Mouse (Mus musculus): ENCODE results near the gene Prr5. TPM values are rescaled to one million over a fixed set of nuclear protein-coding genes. Genes with fewer than 3 reads are reported as not detected.

The Prr5 gene
- 11.4 and 11.8 TPM in 2 replicates for polyA plus RNA-seq (2014; fragmentation: Nextera tagmentation; extraction: Ambion mirVana)

DNA sequence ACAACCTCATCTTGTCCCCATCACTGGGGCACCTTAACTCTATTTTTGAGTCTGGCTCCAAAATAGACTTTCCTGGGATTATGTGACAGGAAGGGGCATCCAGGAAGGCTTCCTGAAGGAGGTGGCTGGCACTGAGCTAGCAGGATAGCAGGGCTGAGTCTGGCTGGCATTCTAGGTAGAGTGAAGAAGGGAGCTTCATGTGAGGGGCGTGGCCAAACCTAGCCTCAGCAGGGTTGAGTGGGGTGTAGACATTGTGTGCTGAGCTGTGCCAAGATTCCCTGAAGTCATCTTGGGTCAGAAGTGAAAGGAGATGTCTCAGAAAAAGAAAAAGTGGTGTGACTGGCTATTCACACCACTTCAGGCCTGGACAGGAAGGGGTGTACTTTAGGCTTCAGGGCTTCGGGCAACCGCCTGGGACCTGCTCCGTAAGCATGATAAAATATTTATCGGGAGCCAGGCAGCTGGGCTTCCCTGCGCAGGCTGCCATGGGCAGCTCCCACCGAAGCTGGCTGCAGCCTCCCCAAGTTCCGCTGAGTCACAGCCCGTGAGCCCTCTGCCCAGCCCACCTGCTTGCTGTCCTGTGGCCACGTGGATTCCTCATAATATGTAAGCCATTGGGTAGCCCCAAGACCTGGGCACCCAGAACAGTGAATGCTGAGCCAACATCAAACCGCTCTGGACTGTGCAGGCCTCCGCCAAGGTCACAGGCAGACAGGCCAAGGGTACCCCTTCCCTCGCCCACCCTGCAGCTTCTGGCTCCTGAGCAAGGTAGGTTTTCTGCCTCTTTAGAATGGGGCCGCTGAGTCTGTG is at the start of gene Prr5:
Prr5 (plus strand) TSS at position 683 of the 810 bp plus-strand sequence.
- Histone ChIP-seq H3K9ac (replicated peaks; ENCODE audit: low read length) (no peak within 1 kb of the TSS), H3K27me3 (ENCODE audit: control insufficient read depth, insufficient read depth, low read length) (peaks cover 1% of the 10 kb centered on the region), H3K4me2 (ENCODE audit: low read depth, low read length) (no peak within 1 kb of the TSS), H3K36me3 (replicated peaks; ENCODE audit: control insufficient read depth, insufficient read depth, low read depth, low read length) (no peaks in the 10 kb centered on the region), H3K9me3 (replicated peaks; ENCODE audit: control insufficient read depth, low read length) (no peaks in the 10 kb centered on the region), H3K4me3 (ENCODE audit: low read depth, low read length) (no peak within 1 kb of the TSS), H3K27ac (replicated peaks; ENCODE audit: low read depth, low read length) (no peak within 1 kb of the TSS), H3K4me1 (ENCODE audit: control insufficient read depth, insufficient read depth, low read length) (peaks cover 3% of the 10 kb centered on the region; the same call in 1 of the 2 replicates)
- WGBS: 89% methylated on average over 14 of the region's 14 CpGs
- ATAC-seq (replicated peaks; ENCODE audit: insufficient number of reproducible peaks, low FRiP score, low TSS enrichment, low read depth) (no peak), DNase-seq (ENCODE audit: low spot score) (no peak)

DNA sequence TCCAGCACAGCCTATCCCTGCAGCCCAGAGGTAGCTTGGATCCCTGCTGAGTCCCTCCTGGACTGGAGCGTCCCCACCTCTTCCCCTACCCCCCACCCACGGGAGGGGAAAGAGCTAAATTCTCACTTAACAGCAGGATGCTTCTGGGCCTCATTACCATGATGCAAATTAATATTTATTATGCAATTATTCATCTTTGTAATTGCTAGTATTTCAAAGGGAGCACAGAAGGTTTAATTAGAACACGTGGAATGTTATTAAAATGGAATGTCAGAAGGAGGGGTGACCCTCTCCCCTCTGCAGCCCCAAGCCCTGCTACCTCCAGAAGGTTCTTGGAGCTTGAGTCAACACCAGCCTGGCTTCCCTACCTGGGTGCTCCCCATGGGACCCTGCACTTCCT is 49.4 kb upstream of the Prr5 start:
- H3K9ac ChIP-seq (replicated peaks; ENCODE audit: low read length): no peak overlapping the region
- DNase-seq (ENCODE audit: low spot score) (no peak), ATAC-seq (replicated peaks; ENCODE audit: insufficient number of reproducible peaks, low FRiP score, low TSS enrichment, low read depth) (no peak)
- no peak overlapping the region for H3K4me2 ChIP-seq (ENCODE audit: low read depth, low read length)
- WGBS: 65% methylated on average over 3 of the region's 3 CpGs
- H3K9me3 ChIP-seq (replicated peaks; ENCODE audit: control insufficient read depth, low read length): no peaks in the 10 kb centered on the region
- no peaks in the 10 kb centered on the region for H3K36me3 ChIP-seq (replicated peaks; ENCODE audit: control insufficient read depth, insufficient read depth, low read depth, low read length)
- no peak overlapping the region for H3K27ac ChIP-seq (replicated peaks; ENCODE audit: low read depth, low read length)
- no peaks in the 10 kb centered on the region for H3K4me1 ChIP-seq (ENCODE audit: control insufficient read depth, insufficient read depth, low read length)
- H3K4me3 ChIP-seq (ENCODE audit: low read depth, low read length): no peak overlapping the region
- no peaks in the 10 kb centered on the region for H3K27me3 ChIP-seq (ENCODE audit: control insufficient read depth, insufficient read depth, low read length)

- Histone ChIP-seq H3K9ac (replicated peaks; ENCODE audit: low read length) (no peak overlapping the region), H3K4me3 (ENCODE audit: low read depth, low read length) (no peak overlapping the region), H3K27me3 (ENCODE audit: control insufficient read depth, insufficient read depth, low read length) (no peaks in the 10 kb centered on the region), H3K4me2 (ENCODE audit: low read depth, low read length) (no peak overlapping the region), H3K36me3 (replicated peaks; ENCODE audit: control insufficient read depth, insufficient read depth, low read depth, low read length) (no peaks in the 10 kb centered on the region), H3K4me1 (ENCODE audit: control insufficient read depth, insufficient read depth, low read length) (no peaks in the 10 kb centered on the region), H3K27ac (replicated peaks; ENCODE audit: low read depth, low read length) (no peak overlapping the region), H3K9me3 (replicated peaks; ENCODE audit: control insufficient read depth, low read length) (no peaks in the 10 kb centered on the region)
- WGBS: 27% methylated on average over 14 of the region's 14 CpGs
- no peak for ATAC-seq (replicated peaks; ENCODE audit: insufficient number of reproducible peaks, low FRiP score, low TSS enrichment, low read depth)
- no peak for DNase-seq (ENCODE audit: low spot score)
Measured at GRCm38 (mm10) chr15:84621722-84622428, 47.5 kb upstream of the Prr5 start.

GRCm38 (mm10) chr15:84624870-84625269 is 44.5 kb upstream of the Prr5 start:
- no peak for DNase-seq (ENCODE audit: low spot score)
- Histone ChIP-seq H3K4me1 (ENCODE audit: control insufficient read depth, insufficient read depth, low read length) (no peaks in the 10 kb centered on the region), H3K36me3 (replicated peaks; ENCODE audit: control insufficient read depth, insufficient read depth, low read depth, low read length) (no peaks in the 10 kb centered on the region), H3K27ac (replicated peaks; ENCODE audit: low read depth, low read length) (no peak overlapping the region), H3K27me3 (ENCODE audit: control insufficient read depth, insufficient read depth, low read length) (no peaks in the 10 kb centered on the region), H3K9ac (replicated peaks; ENCODE audit: low read length) (no peak overlapping the region), H3K9me3 (replicated peaks; ENCODE audit: control insufficient read depth, low read length) (no peaks in the 10 kb centered on the region), H3K4me2 (ENCODE audit: low read depth, low read length) (no peak overlapping the region), H3K4me3 (ENCODE audit: low read depth, low read length) (no peak overlapping the region)
- 71% methylated on average over 9 of the region's 9 CpGs for WGBS
- no peak for ATAC-seq (replicated peaks; ENCODE audit: insufficient number of reproducible peaks, low FRiP score, low TSS enrichment, low read depth)

DNA sequence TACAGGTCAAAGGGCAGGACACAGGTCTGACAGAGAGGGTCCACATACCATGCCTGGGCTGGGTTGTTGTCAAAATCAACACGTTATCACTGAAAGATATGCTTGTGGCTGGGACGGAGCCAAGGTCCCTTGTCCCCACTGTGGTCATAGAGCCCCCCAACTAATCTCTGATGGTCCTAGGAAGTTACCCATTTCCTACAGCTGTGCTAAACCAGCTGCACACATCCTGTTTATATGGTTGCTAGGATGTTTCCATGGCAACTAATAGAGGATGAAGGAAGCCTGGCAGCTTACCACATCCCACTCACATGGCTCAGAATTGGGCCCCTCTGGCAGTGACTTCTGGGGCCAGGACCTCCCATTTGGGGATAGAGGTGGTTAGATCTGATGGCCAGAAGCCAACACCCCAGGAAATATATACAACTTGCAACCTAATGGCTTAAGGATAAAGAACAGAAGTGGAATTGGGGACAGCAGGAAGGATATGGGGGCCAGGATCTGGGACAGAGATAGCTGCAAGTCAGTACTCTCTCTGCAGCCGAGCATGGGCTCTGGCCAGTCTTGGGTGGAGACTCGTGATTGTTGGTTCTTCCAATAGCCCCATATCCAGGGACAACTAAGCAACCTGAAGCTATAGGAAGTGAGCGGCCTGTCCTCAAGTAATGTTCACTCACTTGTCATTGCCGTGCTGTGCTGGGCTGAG is 43.6 kb upstream of the Prr5 start:
- H3K36me3 ChIP-seq (replicated peaks; ENCODE audit: control insufficient read depth, insufficient read depth, low read depth, low read length): no peaks in the 10 kb centered on the region
- H3K4me3 ChIP-seq (ENCODE audit: low read depth, low read length): no peak overlapping the region
- WGBS: 70% methylated on average over 6 of the region's 6 CpGs
- ATAC-seq (replicated peaks; ENCODE audit: insufficient number of reproducible peaks, low FRiP score, low TSS enrichment, low read depth) (no peak; the same call in 1 of the 2 replicates), DNase-seq (ENCODE audit: low spot score) (peak; percentile 77)
- H3K27ac ChIP-seq (replicated peaks; ENCODE audit: low read depth, low read length): no peak overlapping the region
- H3K9me3 ChIP-seq (replicated peaks; ENCODE audit: control insufficient read depth, low read length): no peaks in the 10 kb centered on the region
- H3K4me1 ChIP-seq (ENCODE audit: control insufficient read depth, insufficient read depth, low read length): no peaks in the 10 kb centered on the region
- H3K9ac ChIP-seq (replicated peaks; ENCODE audit: low read length): no peak overlapping the region
- no peaks in the 10 kb centered on the region for H3K27me3 ChIP-seq (ENCODE audit: control insufficient read depth, insufficient read depth, low read length)
- H3K4me2 ChIP-seq (ENCODE audit: low read depth, low read length): no peak overlapping the region

- H3K4me3 ChIP-seq (ENCODE audit: low read depth, low read length): no peak overlapping the region
- ATAC-seq (replicated peaks; ENCODE audit: insufficient number of reproducible peaks, low FRiP score, low TSS enrichment, low read depth): no peak
- no peak overlapping the region for H3K9ac ChIP-seq (replicated peaks; ENCODE audit: low read length)
- no peaks in the 10 kb centered on the region for H3K4me1 ChIP-seq (ENCODE audit: control insufficient read depth, insufficient read depth, low read length)
- WGBS: 66% methylated on average over 5 of the region's 5 CpGs
- no peaks in the 10 kb centered on the region for H3K27me3 ChIP-seq (ENCODE audit: control insufficient read depth, insufficient read depth, low read length)
- DNase-seq (ENCODE audit: low spot score): no peak
- no peaks in the 10 kb centered on the region for H3K9me3 ChIP-seq (replicated peaks; ENCODE audit: control insufficient read depth, low read length)
- H3K27ac ChIP-seq (replicated peaks; ENCODE audit: low read depth, low read length): no peak overlapping the region
- no peaks in the 10 kb centered on the region for H3K36me3 ChIP-seq (replicated peaks; ENCODE audit: control insufficient read depth, insufficient read depth, low read depth, low read length)
- H3K4me2 ChIP-seq (ENCODE audit: low read depth, low read length): no peak overlapping the region
Measured at GRCm38 (mm10) chr15:84627308-84627707, 42.1 kb upstream of the Prr5 start.

GRCm38 (mm10) chr15:84629680-84630079 is 39.7 kb upstream of the Prr5 start:
- no peaks in the 10 kb centered on the region for H3K9me3 ChIP-seq (replicated peaks; ENCODE audit: control insufficient read depth, low read length)
- WGBS: 13% methylated on average over 3 of the region's 3 CpGs
- no peak overlapping the region for H3K4me3 ChIP-seq (ENCODE audit: low read depth, low read length)
- ATAC-seq (replicated peaks; ENCODE audit: insufficient number of reproducible peaks, low FRiP score, low TSS enrichment, low read depth) (peak; percentile 62; the same call in 1 of the 2 replicates), DNase-seq (ENCODE audit: low spot score) (peak; percentile 84)
- H3K4me1 ChIP-seq (ENCODE audit: control insufficient read depth, insufficient read depth, low read length): no peaks in the 10 kb centered on the region
- no peaks in the 10 kb centered on the region for H3K27me3 ChIP-seq (ENCODE audit: control insufficient read depth, insufficient read depth, low read length)
- no peaks in the 10 kb centered on the region for H3K36me3 ChIP-seq (replicated peaks; ENCODE audit: control insufficient read depth, insufficient read depth, low read depth, low read length)
- H3K4me2 ChIP-seq (ENCODE audit: low read depth, low read length): no peak overlapping the region
- H3K27ac ChIP-seq (replicated peaks; ENCODE audit: low read depth, low read length): no peak overlapping the region
- H3K9ac ChIP-seq (replicated peaks; ENCODE audit: low read length): no peak overlapping the region

Data from embryonic facial prominence, embryonic 11.5 days (tissue).